Mouse (Mus musculus) erythroblast, embryonic 14.5 days (primary cell): ENCODE results near the gene March1.

Source experiments
- GATA1 ChIP-seq: IDR thresholded peaks from 2 replicates; pipeline ENCODE4 v1.6.1; 2012; ENCODE audit warnings: low read length, inconsistent platforms, mixed read lengths
- TAL1 ChIP-seq: IDR thresholded peaks from 3 replicates; pipeline ENCODE4 v1.6.1; 2012; ENCODE audit warnings: low read length, inconsistent platforms, mixed read lengths

GRCm38 (mm10) chr8:65586909-65587308 is 30.8 kb upstream of the March1 start:
- no peak for TF ChIP-seq TAL1
- TF ChIP-seq GATA1: no peak
